Mouse (Mus musculus) MEL (cell line): ENCODE results near the gene Trim10. TPM values are rescaled to one million over a fixed set of nuclear protein-coding genes. Genes with fewer than 3 reads are reported as not detected.

Source experiments
- DNase-seq: peaks from one replicate; pipeline ENCODE4 v3.0.0; 2011; ENCODE audit warnings: low read depth, low spot score
- H3K27ac ChIP-seq: 2 replicates; pipeline ENCODE4 v1.5.1; 2012; ENCODE audit warnings: low read depth, mild to moderate bottlenecking, control low read depth, low read length, moderate library complexity; ENCODE audit not compliant: control insufficient read depth
- H3K27me3 ChIP-seq, 2 experiments: fragments of 150-350 bp in 1 of 2; sonication (generic) in 1 of 2; 2 replicates each; pipeline ENCODE4 v1.6.1; 2012; ENCODE audit warnings: low read length in 2 of 2, mild to moderate bottlenecking in 2 of 2, improper control_type of control experiment in 1 of 2, moderate library complexity in 1 of 2; ENCODE audit not compliant: insufficient read depth in 2 of 2, control insufficient read depth in 1 of 2
- H3K36me3 ChIP-seq, 2 experiments: 2 replicates each; pipeline ENCODE4 v1.6.1; 2012 to 2014; ENCODE audit warnings: low read length in 2 of 2, improper control_type of control experiment in 1 of 2, inconsistent platforms in 1 of 2, mild to moderate bottlenecking in 1 of 2; ENCODE audit not compliant: insufficient read depth in 2 of 2, control insufficient read depth in 1 of 2
- H3K4me1 ChIP-seq, 2 experiments: fragments of 150-350 bp in 1 of 2; sonication (generic) in 1 of 2; 2 replicates each; pipeline ENCODE4 v1.6.1; 2012; ENCODE audit warnings: low read length in 2 of 2, improper control_type of control experiment in 1 of 2, mild to moderate bottlenecking in 1 of 2; ENCODE audit not compliant: insufficient read depth in 2 of 2, control insufficient read depth in 1 of 2
- H3K4me3 ChIP-seq, 2 experiments: fragments of 150-350 bp in 1 of 2; sonication (generic) in 1 of 2; 2 replicates each; pipeline ENCODE4 v1.5.1; 2012; ENCODE audit warnings: low read depth in 2 of 2, low read length in 2 of 2, mild to moderate bottlenecking in 2 of 2, moderate library complexity in 2 of 2, control low read depth in 1 of 2, improper control_type of control experiment in 1 of 2; ENCODE audit not compliant: control insufficient read depth in 1 of 2, insufficient read depth in 1 of 2
- H3K79me2 ChIP-seq: 2 replicates; pipeline ENCODE4 v1.6.1; 2012; ENCODE audit warnings: mild to moderate bottlenecking, low read length, moderate library complexity; ENCODE audit not compliant: control insufficient read depth, poor library complexity, insufficient read depth
- H3K9ac ChIP-seq: 2 replicates; pipeline ENCODE4 v1.6.1; 2012; ENCODE audit warnings: low read depth, mild to moderate bottlenecking, control low read depth, low read length, moderate library complexity; ENCODE audit not compliant: control insufficient read depth, poor library complexity, severe bottlenecking
- H3K9me3 ChIP-seq: fragments of 150-350 bp; sonication (generic); replicated peaks from 2 replicates; pipeline ENCODE4 v1.6.1; 2012; ENCODE audit warnings: mild to moderate bottlenecking, low read length, improper control_type of control experiment, moderate library complexity; ENCODE audit not compliant: insufficient read depth
- CTCF ChIP-seq, 3 experiments: IDR thresholded peaks in 2 of 3; conservative IDR thresholded peaks in 1 of 3; 2 replicates each; pipeline ENCODE4 v1.5.1; 2011 to 2012; ENCODE audit warnings: low read length in 3 of 3, low read depth in 2 of 3, mild to moderate bottlenecking in 2 of 3, improper control_type of control experiment in 1 of 3, inconsistent platforms in 1 of 3, mixed read lengths in 1 of 3, moderate library complexity in 1 of 3; ENCODE audit not compliant: control insufficient read depth in 1 of 3, insufficient read depth in 1 of 3, poor library complexity in 1 of 3, severe bottlenecking in 1 of 3
- EP300 ChIP-seq, 2 experiments: IDR thresholded peaks; 2 replicates each; pipeline ENCODE4 v1.6.1; 2011; ENCODE audit warnings: improper control_type of control experiment in 2 of 2, low read length in 2 of 2, low read depth in 1 of 2, mild to moderate bottlenecking in 1 of 2
- GABPA ChIP-seq: IDR thresholded peaks from 2 replicates; pipeline ENCODE4 v1.6.1; 2012; ENCODE audit warnings: low read depth, mild to moderate bottlenecking, inconsistent platforms, low read length, improper control_type of control experiment, moderate library complexity
- GATA1 ChIP-seq: IDR thresholded peaks from 2 replicates; pipeline ENCODE4 v1.6.1; 2011; ENCODE audit warnings: low read depth, low read length, improper control_type of control experiment
- HCFC1 ChIP-seq: IDR thresholded peaks from 2 replicates; pipeline ENCODE4 v1.6.1; 2012; ENCODE audit warnings: low read depth, mild to moderate bottlenecking, inconsistent platforms, low read length, improper control_type of control experiment, moderate library complexity
- JUND ChIP-seq: IDR thresholded peaks from 2 replicates; pipeline ENCODE4 v1.6.1; 2011; ENCODE audit warnings: low read depth, mild to moderate bottlenecking, improper control_type of control experiment, low read length
- KAT2A ChIP-seq: conservative IDR thresholded peaks from 2 replicates; pipeline ENCODE4 v1.6.1; 2012; ENCODE audit warnings: low read depth, low read length, improper control_type of control experiment, inconsistent platforms
- MAFK ChIP-seq: IDR thresholded peaks from 2 replicates; pipeline ENCODE4 v1.6.1; 2011; ENCODE audit warnings: low read depth, mild to moderate bottlenecking, low read length, improper control_type of control experiment, borderline replicate concordance
- MAX ChIP-seq: IDR thresholded peaks from 2 replicates; pipeline ENCODE4 v1.6.1; 2011; ENCODE audit warnings: low read length, improper control_type of control experiment
- MYB ChIP-seq: IDR thresholded peaks from 2 replicates; pipeline ENCODE4 v1.6.1; 2011; ENCODE audit warnings: mild to moderate bottlenecking, low read depth, low read length, improper control_type of control experiment
- MYC ChIP-seq: IDR thresholded peaks from 2 replicates; pipeline ENCODE4 v1.6.1; 2011; ENCODE audit warnings: low read depth, mild to moderate bottlenecking, low read length, improper control_type of control experiment, moderate library complexity
- NELFE ChIP-seq: IDR thresholded peaks from 2 replicates; pipeline ENCODE4 v1.6.1; 2011; ENCODE audit warnings: low read depth, low read length, improper control_type of control experiment
- NRF1 ChIP-seq: IDR thresholded peaks from 2 replicates; pipeline ENCODE4 v1.6.1; 2014; ENCODE audit warnings: low read depth, mild to moderate bottlenecking, inconsistent platforms, low read length, improper control_type of control experiment, moderate library complexity; ENCODE audit not compliant: poor library complexity, insufficient read depth, severe bottlenecking
- POLR2A ChIP-seq, 2 experiments: IDR thresholded peaks; 2 replicates each; pipeline ENCODE4 v1.6.1; 2011 to 2012; ENCODE audit warnings: low read length in 2 of 2, mild to moderate bottlenecking in 2 of 2, control low read depth in 1 of 2, improper control_type of control experiment in 1 of 2, low read depth in 1 of 2, moderate library complexity in 1 of 2; ENCODE audit not compliant: control insufficient read depth in 1 of 2, insufficient read depth in 1 of 2, poor library complexity in 1 of 2
- RAD21 ChIP-seq: IDR thresholded peaks from 2 replicates; pipeline ENCODE4 v1.6.1; 2011; ENCODE audit warnings: mild to moderate bottlenecking, low read depth, low read length, improper control_type of control experiment
- SIN3A ChIP-seq: IDR thresholded peaks from 2 replicates; pipeline ENCODE4 v1.6.1; 2012; ENCODE audit warnings: low read length, improper control_type of control experiment, inconsistent platforms
- SMC3 ChIP-seq: IDR thresholded peaks from 2 replicates; pipeline ENCODE4 v1.6.1; 2011; ENCODE audit warnings: low read depth, low read length, improper control_type of control experiment
- TAL1 ChIP-seq: IDR thresholded peaks from 2 replicates; pipeline ENCODE4 v1.6.1; 2012; ENCODE audit warnings: mild to moderate bottlenecking, inconsistent platforms, low read length, moderate library complexity, mixed read lengths
- TBP ChIP-seq: IDR thresholded peaks from 2 replicates; pipeline ENCODE4 v1.8.0; 2011; ENCODE audit warnings: low read depth, low read length, improper control_type of control experiment
- TCF12 ChIP-seq: IDR thresholded peaks from 2 replicates; pipeline ENCODE4 v1.6.1; 2014; ENCODE audit warnings: low read depth, mild to moderate bottlenecking, inconsistent platforms, low read length, improper control_type of control experiment, moderate library complexity
- ZC3H11A ChIP-seq: IDR thresholded peaks from 2 replicates; pipeline ENCODE4 v1.6.1; 2012; ENCODE audit warnings: low read depth, mild to moderate bottlenecking, inconsistent platforms, low read length, improper control_type of control experiment
- ZKSCAN1 ChIP-seq: IDR thresholded peaks from 2 replicates; pipeline ENCODE4 v1.6.1; 2012; ENCODE audit warnings: low read depth, mild to moderate bottlenecking, inconsistent platforms, low read length, improper control_type of control experiment, moderate library complexity
- ZMIZ1 ChIP-seq: IDR thresholded peaks from 2 replicates; pipeline ENCODE4 v1.6.1; 2012; ENCODE audit warnings: low read depth, mild to moderate bottlenecking, inconsistent platforms, low read length, improper control_type of control experiment, moderate library complexity
- ZNF384 ChIP-seq: IDR thresholded peaks from 2 replicates; pipeline ENCODE4 v1.6.1; 2012; ENCODE audit warnings: low read depth, mild to moderate bottlenecking, inconsistent platforms, low read length, improper control_type of control experiment
- polyA plus RNA-seq, 2 experiments: library from polyadenylated mRNA; stranded (reverse) in 1 of 2; unstranded in 1 of 2; fragments of >175 nt in 1 of 2; fragments of >200 nt in 1 of 2; gene quantifications; 2 replicates each; pipeline versions ENCODE4 v1.2.1 to v1.2.4; 2012; ENCODE audit warnings: low replicate concordance in 2 of 2, low read depth in 1 of 2; ENCODE audit not compliant: insufficient read length in 2 of 2, insufficient read depth in 1 of 2, missing spikeins in 1 of 2
- total RNA-seq: library from RNA; depleted of rRNA; stranded (reverse); fragments of 300-350 nt; gene quantifications from 2 replicates; pipeline ENCODE4 v1.2.3, GENCODE M21; 2012

Trim10 gene
- total and polyA plus RNA-seq, 3 experiments = 30.2 to 30.4 TPM; not detected in 1

GRCm38 (mm10) chr17:36912031-36912430, 42.7 kb downstream of the Trim10 start:
- Histone ChIP-seq H3K36me3 (no peaks in the 10 kb centered on the region), H3K9ac (no peak overlapping the region), H3K79me2 (no peaks in the 10 kb centered on the region), H3K9me3 (no peaks in the 10 kb centered on the region), H3K4me3 (no peak overlapping the region), H3K27ac (no peak overlapping the region), H3K4me1 (no peaks in the 10 kb centered on the region), H3K27me3 (peaks cover 4% of the 10 kb centered on the region in 2 experiments)
- TF ChIP-seq NRF1 (no peak), MYB (no peak), HCFC1 (no peak), SIN3A (no peak), ZMIZ1 (no peak), GABPA (no peak), MAX (no peak), SMC3 (no peak)
- no peak for DNase-seq

- H3K27me3 ChIP-seq = peaks cover 6 to 7% of the 10 kb centered on the region in 2 experiments
- no peaks in the 10 kb centered on the region for H3K9me3 ChIP-seq
- H3K27ac ChIP-seq = no peak overlapping the region
- no peaks in the 10 kb centered on the region for H3K4me1 ChIP-seq
- no peaks in the 10 kb centered on the region for H3K36me3 ChIP-seq
- TF ChIP-seq CTCF (IDR thresholded peaks at IDR 0.05 in 2 of 3, conservative IDR thresholded peaks at IDR 0.05 in 1 of 3; ENCODE audit: control insufficient read depth in 1 of 3, insufficient read depth in 1 of 3, low read depth in 2 of 3, low read length in 3 of 3, poor library complexity in 1 of 3, severe bottlenecking in 1 of 3) (peak; percentile 65 to 72 (median 70)), GATA1 (no peak), ZKSCAN1 (no peak), NRF1 (no peak), MYC (no peak), JUND (no peak), MAFK (no peak), ZC3H11A (peak; percentile 53), TBP (no peak), MAX (no peak), TCF12 (no peak), EP300 (IDR thresholded peaks at IDR 0.05; ENCODE audit: low read depth in 1 of 2, low read length in 2 of 2) (no peak), RAD21 (peak; percentile 31), HCFC1 (no peak), ZNF384 (peak; percentile 51; the same call in 1 of the 2 replicates), SMC3 (peak; percentile 79), NELFE (no peak), TAL1 (no peak), GABPA (no peak), KAT2A (no peak), POLR2A (IDR thresholded peaks at IDR 0.05; ENCODE audit: control insufficient read depth in 1 of 2, insufficient read depth in 1 of 2, low read depth in 1 of 2, low read length in 2 of 2, poor library complexity in 1 of 2) (no peak), ZMIZ1 (no peak)
- H3K79me2 ChIP-seq = no peaks in the 10 kb centered on the region
- peak; percentile 79 for DNase-seq
- no peak overlapping the region for H3K9ac ChIP-seq
- H3K4me3 ChIP-seq = no peak overlapping the region
Observed at GRCm38 (mm10) chr17:36914108-36914507, 44.7 kb downstream of the Trim10 start.
